Mouse (Mus musculus) liver, embryonic 11.5 days (tissue): ENCODE results near the gene Wdsub1. TPM values are rescaled to one million over a fixed set of nuclear protein-coding genes. Genes with fewer than 3 reads are reported as not detected.

ENCODE experiments used
- ATAC-seq: fragments of 200-750 bp; cut with Nextera tagmentation; replicated peaks from 2 replicates; pipeline ENCODE4 v1.8.0; 2017; ENCODE audit warnings: moderate number of reproducible peaks, mild to moderate bottlenecking, moderate TSS enrichment, moderate library complexity; ENCODE audit not compliant: low FRiP score
- DNase-seq: peaks from one replicate; pipeline ENCODE4 v3.0.0-alpha.2; 2017; ENCODE audit warnings: low spot score
- H3K27ac ChIP-seq: fragments of 300-500 bp; sonication (generic); 2 replicates; pipeline ENCODE4 v1.5.1; 2014; ENCODE audit warnings: mild to moderate bottlenecking, low read depth, low read length, control low read depth
- H3K27me3 ChIP-seq: fragments of 300-500 bp; sonication (generic); replicated peaks from 2 replicates; pipeline ENCODE4 v1.6.1; 2014; ENCODE audit warnings: low read length, mixed read lengths; ENCODE audit not compliant: control insufficient read depth, insufficient read depth
- H3K36me3 ChIP-seq: fragments of 300-500 bp; sonication (generic); 2 replicates; pipeline ENCODE4 v1.6.1; 2014; ENCODE audit warnings: mild to moderate bottlenecking, low read length, moderate library complexity, mixed read lengths; ENCODE audit not compliant: control insufficient read depth, insufficient read depth
- H3K4me1 ChIP-seq: fragments of 300-500 bp; sonication (generic); replicated peaks from 2 replicates; pipeline ENCODE4 v1.6.1; 2014; ENCODE audit warnings: low read length, mixed read lengths; ENCODE audit not compliant: control insufficient read depth, insufficient read depth
- H3K4me2 ChIP-seq: fragments of 300-500 bp; sonication (generic); 2 replicates; pipeline ENCODE4 v1.6.1; 2014; ENCODE audit warnings: mild to moderate bottlenecking, control low read depth, moderate library complexity
- H3K4me3 ChIP-seq: fragments of 300-500 bp; sonication (generic); 2 replicates; pipeline ENCODE4 v1.5.1; 2014; ENCODE audit warnings: low read depth, low read length, control low read depth
- H3K9ac ChIP-seq: fragments of 300-500 bp; sonication (generic); 2 replicates; pipeline ENCODE4 v1.6.1; 2014; ENCODE audit warnings: low read depth, low read length, control low read depth
- H3K9me3 ChIP-seq: fragments of 300-500 bp; sonication (generic); 2 replicates; pipeline ENCODE4 v1.6.1; 2016; ENCODE audit warnings: low read length, inconsistent platforms, mixed read lengths; ENCODE audit not compliant: control insufficient read depth
- WGBS: fragments of 180-500 bp; shearing (Covaris S2); extraction: QIAGEN DNeasy Blood & Tissue Kit; methylation state at CpG from one replicate; pipeline ENCODE4 v1.1.7; 2014; 5-methylcytosine and 5-hydroxymethylcytosine counted together
- polyA plus RNA-seq: library from polyadenylated mRNA; unstranded; fragments of >200 nt; fragmentation: Nextera tagmentation; extraction: Ambion mirVana; gene quantifications from 2 replicates; pipeline ENCODE4 v1.2.1, GENCODE M21; 2014

The Wdsub1 gene
- polyA plus RNA-seq, 1 experiment from 2014 or later, result 23.5 TPM

GRCm38 (mm10) chr2:59811247-59811646 lies 71.1 kb downstream of the Wdsub1 start:
- WGBS, result 76% methylated on average over 1 of the region's 1 CpGs

GRCm38 (mm10) chr2:59810039-59810438 lies 72.4 kb downstream of the Wdsub1 start:
- no peak for DNase-seq
- H3K27ac ChIP-seq, result no peak overlapping the region
- H3K27me3 ChIP-seq, result no peaks in the 10 kb centered on the region
- no peaks in the 10 kb centered on the region for H3K4me1 ChIP-seq
- no peak for ATAC-seq
- H3K9ac ChIP-seq, result no peak overlapping the region
- peaks cover 4% of the 10 kb centered on the region; the same call in 1 of the 2 replicates for H3K36me3 ChIP-seq
- H3K9me3 ChIP-seq, result no peaks in the 10 kb centered on the region
- no peak overlapping the region for H3K4me3 ChIP-seq
- H3K4me2 ChIP-seq, result no peak overlapping the region
- 85% methylated on average over 7 of the region's 7 CpGs for WGBS

More at GRCm38 (mm10) chr2:59811247-59811646, 71.1 kb downstream of the Wdsub1 start:
- Histone ChIP-seq H3K36me3 (peaks cover 4% of the 10 kb centered on the region; the same call in 1 of the 2 replicates), H3K4me3 (no peak overlapping the region), H3K9me3 (no peaks in the 10 kb centered on the region), H3K4me1 (no peaks in the 10 kb centered on the region), H3K9ac (no peak overlapping the region), H3K27ac (no peak overlapping the region), H3K27me3 (no peaks in the 10 kb centered on the region), H3K4me2 (no peak overlapping the region)
- ATAC-seq (no peak), DNase-seq (no peak)

- DNase-seq (no peak), ATAC-seq (peak; percentile 58)
- H3K4me1 ChIP-seq, result no peaks in the 10 kb centered on the region
- 66% methylated on average over 4 of the region's 4 CpGs for WGBS
- H3K27me3 ChIP-seq, result no peaks in the 10 kb centered on the region
- H3K4me3 ChIP-seq, result no peak overlapping the region
- H3K27ac ChIP-seq, result no peak overlapping the region
- no peaks in the 10 kb centered on the region for H3K9me3 ChIP-seq
- no peak overlapping the region for H3K9ac ChIP-seq
- H3K36me3 ChIP-seq, result peaks cover 4% of the 10 kb centered on the region; the same call in 1 of the 2 replicates
- no peak overlapping the region for H3K4me2 ChIP-seq
Observed at GRCm38 (mm10) chr2:59808608-59809007, 73.8 kb downstream of the Wdsub1 start.

- H3K4me2 ChIP-seq, result no peak overlapping the region
- H3K27me3 ChIP-seq, result no peaks in the 10 kb centered on the region
- WGBS, result 84% methylated on average over 6 of the region's 6 CpGs
- H3K27ac ChIP-seq, result no peak overlapping the region
- no peaks in the 10 kb centered on the region for H3K9me3 ChIP-seq
- no peak overlapping the region for H3K4me3 ChIP-seq
- ATAC-seq (no peak), DNase-seq (no peak)
- H3K36me3 ChIP-seq, result no peaks in the 10 kb centered on the region; the same call in 1 of the 2 replicates
- H3K4me1 ChIP-seq, result no peaks in the 10 kb centered on the region
- no peak overlapping the region for H3K9ac ChIP-seq
Observed at GRCm38 (mm10) chr2:59806038-59806437, 76.4 kb downstream of the Wdsub1 start.

GRCm38 (mm10) chr2:59805595-59805994 lies 76.8 kb downstream of the Wdsub1 start:
- Histone ChIP-seq H3K9ac (no peak overlapping the region), H3K36me3 (peaks cover under 1% of the 10 kb centered on the region; the same call in 1 of the 2 replicates), H3K27ac (no peak overlapping the region), H3K9me3 (no peaks in the 10 kb centered on the region), H3K4me2 (no peak overlapping the region), H3K27me3 (no peaks in the 10 kb centered on the region), H3K4me3 (no peak overlapping the region), H3K4me1 (0 out of 2 replicates have a peak, but pooled peaks cover 2% of the 10 kb centered on the region)
- WGBS, result 68% methylated on average over 2 of the region's 2 CpGs
- ATAC-seq (no peak), DNase-seq (no peak)

GRCm38 (mm10) chr2:59802722-59803387 lies 79.5 kb downstream of the Wdsub1 start:
- Histone ChIP-seq H3K36me3 (peaks cover 10% of the 10 kb centered on the region; the same call in 1 of the 2 replicates), H3K27me3 (no peaks in the 10 kb centered on the region), H3K9me3 (no peaks in the 10 kb centered on the region), H3K27ac (no peak overlapping the region), H3K4me2 (no peak overlapping the region), H3K4me3 (no peak overlapping the region), H3K4me1 (0 out of 2 replicates have a peak, but pooled peaks cover 6% of the 10 kb centered on the region), H3K9ac (no peak overlapping the region)
- DNase-seq (no peak), ATAC-seq (no peak)
- 67% methylated on average over 8 of the region's 8 CpGs for WGBS
